Mouse (Mus musculus): ENCODE measurements around the gene Sec22a.

DNA sequence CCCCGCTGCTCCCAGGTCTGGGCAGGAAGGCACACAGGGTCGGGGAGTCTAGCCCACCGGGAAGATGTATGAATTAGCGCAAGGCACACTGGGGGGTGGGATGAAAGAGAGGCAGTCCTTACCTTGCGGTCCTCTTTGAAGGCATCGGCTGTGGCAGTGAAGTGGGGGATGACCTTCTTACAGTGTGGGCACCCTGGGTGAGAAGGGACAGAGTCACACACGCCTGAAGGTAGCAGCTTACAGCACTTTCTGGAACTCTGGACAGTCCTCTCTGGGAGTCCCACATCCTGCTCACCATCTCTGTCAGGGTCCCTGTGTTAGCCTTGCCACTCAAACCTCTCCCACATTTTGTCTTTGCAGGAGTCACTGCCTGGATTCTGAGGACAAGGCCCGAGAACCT lies 40.2 kb upstream of the Sec22a start:
- TF ChIP-seq ZC3H11A (IDR thresholded peaks at IDR 0.05; ENCODE audit: low read depth, low read length) (no peak), SIN3A (IDR thresholded peaks at IDR 0.05; ENCODE audit: low read length) (no peak), POLR2A (IDR thresholded peaks at IDR 0.05; ENCODE audit: control insufficient read depth in 1 of 2, insufficient read depth in 1 of 2, low read depth in 1 of 2, low read length in 2 of 2, poor library complexity in 1 of 2) (no peak), JUND (IDR thresholded peaks at IDR 0.05; ENCODE audit: low read depth, low read length) (no peak), CTCF (IDR thresholded peaks at IDR 0.05 in 2 of 3, conservative IDR thresholded peaks at IDR 0.05 in 1 of 3; ENCODE audit: control insufficient read depth in 1 of 3, insufficient read depth in 1 of 3, low read depth in 2 of 3, low read length in 3 of 3, poor library complexity in 1 of 3, severe bottlenecking in 1 of 3) (no peak), KAT2A (conservative IDR thresholded peaks at IDR 0.05; ENCODE audit: low read depth, low read length) (no peak), MAX (IDR thresholded peaks at IDR 0.05; ENCODE audit: low read length) (no peak), GABPA (IDR thresholded peaks at IDR 0.05; ENCODE audit: low read depth, low read length) (no peak), EP300 (IDR thresholded peaks at IDR 0.05; ENCODE audit: low read depth in 1 of 2, low read length in 2 of 2) (no peak), GATA1 (IDR thresholded peaks at IDR 0.05; ENCODE audit: low read depth, low read length) (no peak)

Measured in MEL (cell line).